Mouse (Mus musculus) limb, embryonic 12.5 days (tissue): ENCODE results near the gene Mcts1. TPM values are rescaled to one million over a fixed set of nuclear protein-coding genes. Genes with fewer than 3 reads are reported as not detected.

Experiments
- ATAC-seq: fragments of 200-750 bp; cut with Nextera tagmentation; 2 replicates; pipeline ENCODE4 v1.8.0; 2017; ENCODE audit warnings: low read depth, moderate TSS enrichment; ENCODE audit not compliant: insufficient number of reproducible peaks, insufficient read depth, low FRiP score, low TSS enrichment
- H3K27ac ChIP-seq: fragments of 300-500 bp; sonication (generic); 2 replicates; pipeline ENCODE4 v1.5.1; 2016; ENCODE audit warnings: mild to moderate bottlenecking, moderate library complexity
- H3K27me3 ChIP-seq: fragments of 300-500 bp; sonication (generic); 2 replicates; pipeline ENCODE4 v1.6.1; 2016; ENCODE audit warnings: mild to moderate bottlenecking, moderate library complexity
- H3K36me3 ChIP-seq: fragments of 300-500 bp; sonication (generic); 2 replicates; pipeline ENCODE4 v1.6.1; 2016; ENCODE audit warnings: mild to moderate bottlenecking, moderate library complexity
- H3K4me1 ChIP-seq: fragments of 300-500 bp; sonication (generic); replicated peaks from 2 replicates; pipeline ENCODE4 v1.6.1; 2016
- H3K4me2 ChIP-seq: fragments of 300-500 bp; sonication (generic); 2 replicates; pipeline ENCODE4 v1.6.1; 2016; ENCODE audit warnings: mild to moderate bottlenecking, moderate library complexity
- H3K4me3 ChIP-seq: fragments of 300-500 bp; sonication (generic); replicated peaks from 2 replicates; pipeline ENCODE4 v1.5.1; 2016; ENCODE audit warnings: mild to moderate bottlenecking
- H3K9ac ChIP-seq: fragments of 300-500 bp; sonication (generic); replicated peaks from 2 replicates; pipeline ENCODE4 v1.6.1; 2016; ENCODE audit warnings: mild to moderate bottlenecking, moderate library complexity
- H3K9me3 ChIP-seq: fragments of 300-500 bp; sonication (generic); 2 replicates; pipeline ENCODE4 v1.6.1; 2016; ENCODE audit warnings: mild to moderate bottlenecking, moderate library complexity
- WGBS: fragments of 180-500 bp; shearing (Covaris S2); methylation state at CpG from one replicate; pipeline ENCODE4 v1.1.7; 2016; 5-methylcytosine and 5-hydroxymethylcytosine counted together
- polyA plus RNA-seq: library from polyadenylated mRNA; unstranded; fragments of >200 nt; fragmentation: Nextera tagmentation; extraction: Ambion mirVana; gene quantifications from 2 replicates; pipeline ENCODE4 v1.2.1, GENCODE M21; 2016

Gene Mcts1
- polyA plus RNA-seq, 1 experiment from 2014 or later, result 86.0 TPM

- Histone ChIP-seq H3K9ac (no peak overlapping the region), H3K4me2 (no peak overlapping the region), H3K27me3 (no peaks in the 10 kb centered on the region), H3K36me3 (no peaks in the 10 kb centered on the region), H3K9me3 (no peaks in the 10 kb centered on the region), H3K4me1 (no peaks in the 10 kb centered on the region), H3K27ac (no peak overlapping the region), H3K4me3 (no peak overlapping the region)
- no peak for ATAC-seq
- WGBS, result 65% methylated on average over 5 of the region's 5 CpGs
These were observed 7.0 kb upstream of the Mcts1 start for GRCm38 (mm10) chrX:38593180-38593889.

GRCm38 (mm10) chrX:38600995-38601369 lies 604 bp downstream of the Mcts1 start:
- ATAC-seq, result peak; percentile 20; the same call in 1 of the 2 replicates
- peak overlapping the region; percentile 50 for H3K9ac ChIP-seq

GRCm38 (mm10) chrX:38634801-38635637 lies 34.6 kb downstream of the Mcts1 start, which contains the start of gene C1galt1c1:
Gene C1galt1c1 (minus strand): TSS chrX:38635087.
- 19% methylated on average over 40 of the region's 43 CpGs for WGBS
- Histone ChIP-seq H3K9ac (peak within 1 kb of the TSS; percentile 54), H3K27me3 (no peaks in the 10 kb centered on the region), H3K27ac (peak within 1 kb of the TSS; percentile 84), H3K4me3 (peak within 1 kb of the TSS; percentile 50), H3K36me3 (no peaks in the 10 kb centered on the region), H3K4me2 (peak within 1 kb of the TSS; percentile 49), H3K9me3 (no peaks in the 10 kb centered on the region), H3K4me1 (no peaks in the 10 kb centered on the region)
- peak; percentile 99 for ATAC-seq

More at GRCm38 (mm10) chrX:38600995-38601369, 604 bp downstream of the Mcts1 start:
- Histone ChIP-seq H3K4me1 (no peaks in the 10 kb centered on the region), H3K4me2 (peak overlapping the region; percentile 61), H3K36me3 (no peaks in the 10 kb centered on the region), H3K27ac (peak overlapping the region; percentile 66), H3K27me3 (no peaks in the 10 kb centered on the region), H3K9me3 (no peaks in the 10 kb centered on the region), H3K4me3 (peak overlapping the region; percentile 49)
- 17% methylated on average over 3 of the region's 3 CpGs for WGBS

- Histone ChIP-seq H3K4me3 (peak overlapping the region; percentile 50; the same call in 1 of the 2 replicates), H3K27ac (no peak overlapping the region)
These were observed 35.2 kb downstream of the Mcts1 start for GRCm38 (mm10) chrX:38635638-38635931.

GRCm38 (mm10) chrX:38641435-38641834 lies 41.1 kb downstream of the Mcts1 start:
- 0 out of 2 replicates have a peak overlapping the region, but pooled peaks have one; percentile 72 for H3K27ac ChIP-seq
- WGBS, result 22% methylated on average over 4 of the region's 4 CpGs
- no peak for ATAC-seq
- no peaks in the 10 kb centered on the region for H3K27me3 ChIP-seq
- no peaks in the 10 kb centered on the region for H3K36me3 ChIP-seq
- no peak overlapping the region for H3K4me3 ChIP-seq
- H3K4me1 ChIP-seq, result no peaks in the 10 kb centered on the region
- H3K9me3 ChIP-seq, result no peaks in the 10 kb centered on the region
- no peak overlapping the region for H3K4me2 ChIP-seq
- H3K9ac ChIP-seq, result no peak overlapping the region

More at GRCm38 (mm10) chrX:38635638-38635931, 35.2 kb downstream of the Mcts1 start:
- Histone ChIP-seq H3K36me3 (no peaks in the 10 kb centered on the region), H3K4me2 (peak overlapping the region; percentile 48), H3K27me3 (no peaks in the 10 kb centered on the region), H3K4me1 (no peaks in the 10 kb centered on the region), H3K9ac (no peak overlapping the region), H3K9me3 (no peaks in the 10 kb centered on the region)
- no peak for ATAC-seq

GRCm38 (mm10) chrX:38642183-38642582 lies 41.8 kb downstream of the Mcts1 start:
- H3K9me3 ChIP-seq, result no peaks in the 10 kb centered on the region
- H3K4me2 ChIP-seq, result no peak overlapping the region
- no peak overlapping the region for H3K4me3 ChIP-seq
- no peak overlapping the region for H3K27ac ChIP-seq
- no peaks in the 10 kb centered on the region for H3K27me3 ChIP-seq
- ATAC-seq, result no peak
- no peak overlapping the region for H3K9ac ChIP-seq
- no peaks in the 10 kb centered on the region for H3K4me1 ChIP-seq
- H3K36me3 ChIP-seq, result no peaks in the 10 kb centered on the region
- 48% methylated on average over 4 of the region's 4 CpGs for WGBS

GRCm38 (mm10) chrX:38650404-38651039 lies 50.1 kb downstream of the Mcts1 start:
- 45% methylated on average over 9 of the region's 9 CpGs for WGBS
- Histone ChIP-seq H3K4me1 (no peaks in the 10 kb centered on the region), H3K4me2 (no peak overlapping the region), H3K27ac (0 out of 2 replicates have a peak overlapping the region, but pooled peaks have one; percentile 12), H3K9me3 (0 out of 2 replicates have a peak, but pooled peaks cover 6% of the 10 kb centered on the region), H3K4me3 (no peak overlapping the region), H3K27me3 (no peaks in the 10 kb centered on the region), H3K9ac (no peak overlapping the region), H3K36me3 (no peaks in the 10 kb centered on the region)
- ATAC-seq, result no peak

- no peaks in the 10 kb centered on the region for H3K4me1 ChIP-seq
- ATAC-seq, result 0 out of 2 replicates have a peak, but pooled peaks have one; percentile 26
- H3K4me2 ChIP-seq, result no peak overlapping the region
- H3K27ac ChIP-seq, result no peak overlapping the region
- 0 out of 2 replicates have a peak, but pooled peaks cover 6% of the 10 kb centered on the region for H3K9me3 ChIP-seq
- no peaks in the 10 kb centered on the region for H3K36me3 ChIP-seq
- no peak overlapping the region for H3K9ac ChIP-seq
- H3K27me3 ChIP-seq, result no peaks in the 10 kb centered on the region
- 22% methylated on average over 5 of the region's 7 CpGs for WGBS
- H3K4me3 ChIP-seq, result no peak overlapping the region
These were observed 50.8 kb downstream of the Mcts1 start for GRCm38 (mm10) chrX:38651167-38651566.

GRCm38 (mm10) chrX:38653181-38653580 lies 52.8 kb downstream of the Mcts1 start:
- Histone ChIP-seq H3K36me3 (no peaks in the 10 kb centered on the region), H3K9ac (no peak overlapping the region), H3K27me3 (no peaks in the 10 kb centered on the region), H3K4me3 (no peak overlapping the region), H3K4me2 (no peak overlapping the region), H3K9me3 (0 out of 2 replicates have a peak, but pooled peaks cover 6% of the 10 kb centered on the region), H3K4me1 (no peaks in the 10 kb centered on the region), H3K27ac (no peak overlapping the region)
- 75% methylated on average over 1 of the region's 1 CpGs for WGBS
- no peak for ATAC-seq

GRCm38 (mm10) chrX:38654681-38655080 lies 54.3 kb downstream of the Mcts1 start:
- Histone ChIP-seq H3K4me1 (no peaks in the 10 kb centered on the region), H3K9ac (no peak overlapping the region), H3K4me2 (no peak overlapping the region), H3K4me3 (no peak overlapping the region), H3K9me3 (0 out of 2 replicates have a peak, but pooled peaks cover 6% of the 10 kb centered on the region), H3K27me3 (no peaks in the 10 kb centered on the region), H3K36me3 (no peaks in the 10 kb centered on the region), H3K27ac (no peak overlapping the region)
- WGBS, result 85% methylated on average over 5 of the region's 5 CpGs
- no peak for ATAC-seq
